Mouse (Mus musculus): ENCODE results near the gene Lenep. TPM values are rescaled to one million over a fixed set of nuclear protein-coding genes. Genes with fewer than 3 reads are reported as not detected.

Gene Lenep
- polyA plus RNA-seq, 2 experiments, result 2.4 TPM; not detected in 1

DNA sequence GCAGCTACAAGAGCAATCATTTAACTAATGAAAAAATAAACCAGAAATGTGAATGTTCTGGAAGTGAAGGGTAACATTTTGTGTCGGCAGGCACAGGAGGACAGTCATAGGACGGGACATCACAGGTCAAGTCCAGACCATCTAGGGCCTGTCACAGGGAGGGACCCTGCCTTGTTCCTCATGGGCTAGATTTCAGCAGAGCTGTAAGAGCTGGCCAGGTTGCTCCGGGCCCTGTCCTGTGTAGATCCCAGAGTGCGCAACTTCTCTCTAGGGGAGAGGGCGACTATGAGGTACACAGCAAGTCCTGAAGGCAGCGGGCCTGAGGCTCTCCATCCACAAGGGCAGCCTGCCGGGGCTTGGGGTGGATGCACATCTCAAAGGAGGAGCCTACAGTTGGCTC is 40.9 kb downstream of the Lenep start, which contains the start of gene Dcst2:
Gene Dcst2 (plus strand): TSS at position 301 of the 400 bp plus-strand sequence.
- H3K36me3 ChIP-seq (ENCODE audit: control insufficient read depth, insufficient read depth, low read length), result no peaks in the 10 kb centered on the region
- no peak for DNase-seq (ENCODE audit: low spot score)
- H3K4me1 ChIP-seq (ENCODE audit: control insufficient read depth, insufficient read depth, low read length), result no peaks in the 10 kb centered on the region
- no peak within 1 kb of the TSS for H3K4me2 ChIP-seq (replicated peaks; ENCODE audit: low read depth, low read length, severe bottlenecking)
- no peak for ATAC-seq (ENCODE audit: low FRiP score, low read depth)
- no peaks in the 10 kb centered on the region for H3K9me3 ChIP-seq (ENCODE audit: control insufficient read depth, low read length)
- 83% methylated on average over 7 of the region's 7 CpGs for WGBS
- no peak within 1 kb of the TSS for H3K27ac ChIP-seq (replicated peaks; ENCODE audit: low read depth, low read length)
- TF ChIP-seq POLR2A (IDR thresholded peaks at IDR 0.05; ENCODE audit: borderline replicate concordance, extremely low read depth, insufficient read depth, insufficient read length), result no peak
- no peaks in the 10 kb centered on the region for H3K27me3 ChIP-seq (ENCODE audit: control insufficient read depth, insufficient read depth, low read length)
- H3K9ac ChIP-seq (ENCODE audit: low read depth, low read length, severe bottlenecking), result no peak within 1 kb of the TSS
- H3K4me3 ChIP-seq (replicated peaks; ENCODE audit: low read length), result no peak within 1 kb of the TSS

DNA sequence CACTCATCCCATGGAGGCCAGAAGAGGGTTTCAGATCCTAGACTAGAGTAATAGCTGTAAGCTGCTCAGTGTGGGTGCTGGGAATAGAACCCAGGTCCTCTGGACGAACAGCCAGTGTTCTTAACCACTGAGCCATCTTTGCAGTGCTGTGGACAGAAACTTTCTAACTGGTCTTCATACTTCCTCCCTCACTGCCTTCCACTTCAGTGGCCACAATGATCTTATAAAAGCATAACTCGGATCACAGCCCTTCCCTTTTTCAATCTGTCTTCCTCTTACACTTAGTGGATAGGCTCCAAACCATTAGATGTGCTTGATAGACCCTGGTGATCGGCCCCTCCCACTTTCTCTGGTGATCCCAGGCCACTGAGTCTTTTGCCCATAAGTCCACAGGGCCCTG is 42.4 kb downstream of the Lenep start:
- H3K4me1 ChIP-seq (ENCODE audit: control insufficient read depth, insufficient read depth, low read length), result no peaks in the 10 kb centered on the region
- no peak overlapping the region for H3K27ac ChIP-seq (replicated peaks; ENCODE audit: low read depth, low read length)
- no peaks in the 10 kb centered on the region for H3K36me3 ChIP-seq (ENCODE audit: control insufficient read depth, insufficient read depth, low read length)
- H3K4me3 ChIP-seq (replicated peaks; ENCODE audit: low read length), result no peak overlapping the region
- H3K27me3 ChIP-seq (ENCODE audit: control insufficient read depth, insufficient read depth, low read length), result no peaks in the 10 kb centered on the region
- no peak for TF ChIP-seq POLR2A (IDR thresholded peaks at IDR 0.05; ENCODE audit: borderline replicate concordance, extremely low read depth, insufficient read depth, insufficient read length)
- H3K9ac ChIP-seq (ENCODE audit: low read depth, low read length, severe bottlenecking), result no peak overlapping the region
- no peak for DNase-seq (ENCODE audit: low spot score)
- ATAC-seq (ENCODE audit: low FRiP score, low read depth), result no peak
- H3K4me2 ChIP-seq (replicated peaks; ENCODE audit: low read depth, low read length, severe bottlenecking), result no peak overlapping the region
- 66% methylated on average over 3 of the region's 3 CpGs for WGBS
- no peaks in the 10 kb centered on the region for H3K9me3 ChIP-seq (ENCODE audit: control insufficient read depth, low read length)

DNA sequence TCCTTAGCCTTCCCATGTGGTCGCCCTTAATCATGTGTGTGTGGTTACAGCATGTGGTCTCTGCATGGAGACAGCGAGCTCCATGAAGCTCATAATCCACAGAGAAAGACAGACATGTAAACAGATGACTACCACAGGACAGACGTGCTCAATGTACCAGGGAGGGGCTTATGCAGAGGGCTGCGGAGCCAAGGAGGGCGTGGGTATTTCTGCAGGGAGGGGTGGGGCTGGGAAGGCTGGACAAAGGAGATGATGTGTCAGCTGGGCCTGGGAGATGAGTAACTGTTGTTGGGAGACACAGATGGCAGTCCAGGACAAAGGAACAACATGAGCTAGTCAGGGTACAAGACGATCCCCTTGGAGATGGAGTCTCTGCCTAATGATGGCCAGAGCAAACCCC is 43.0 kb downstream of the Lenep start:
- H3K36me3 ChIP-seq (ENCODE audit: control insufficient read depth, insufficient read depth, low read length), result no peaks in the 10 kb centered on the region
- H3K4me3 ChIP-seq (replicated peaks; ENCODE audit: low read length), result no peak overlapping the region
- H3K4me1 ChIP-seq (ENCODE audit: control insufficient read depth, insufficient read depth, low read length), result no peaks in the 10 kb centered on the region
- no peaks in the 10 kb centered on the region for H3K9me3 ChIP-seq (ENCODE audit: control insufficient read depth, low read length)
- ATAC-seq (ENCODE audit: low FRiP score, low read depth), result no peak
- no peak overlapping the region for H3K4me2 ChIP-seq (replicated peaks; ENCODE audit: low read depth, low read length, severe bottlenecking)
- TF ChIP-seq POLR2A (IDR thresholded peaks at IDR 0.05; ENCODE audit: borderline replicate concordance, extremely low read depth, insufficient read depth, insufficient read length), result no peak
- no peak for DNase-seq (ENCODE audit: low spot score)
- no peaks in the 10 kb centered on the region for H3K27me3 ChIP-seq (ENCODE audit: control insufficient read depth, insufficient read depth, low read length)
- H3K9ac ChIP-seq (ENCODE audit: low read depth, low read length, severe bottlenecking), result no peak overlapping the region
- WGBS, result 77% methylated on average over 6 of the region's 6 CpGs
- H3K27ac ChIP-seq (replicated peaks; ENCODE audit: low read depth, low read length), result no peak overlapping the region

DNA sequence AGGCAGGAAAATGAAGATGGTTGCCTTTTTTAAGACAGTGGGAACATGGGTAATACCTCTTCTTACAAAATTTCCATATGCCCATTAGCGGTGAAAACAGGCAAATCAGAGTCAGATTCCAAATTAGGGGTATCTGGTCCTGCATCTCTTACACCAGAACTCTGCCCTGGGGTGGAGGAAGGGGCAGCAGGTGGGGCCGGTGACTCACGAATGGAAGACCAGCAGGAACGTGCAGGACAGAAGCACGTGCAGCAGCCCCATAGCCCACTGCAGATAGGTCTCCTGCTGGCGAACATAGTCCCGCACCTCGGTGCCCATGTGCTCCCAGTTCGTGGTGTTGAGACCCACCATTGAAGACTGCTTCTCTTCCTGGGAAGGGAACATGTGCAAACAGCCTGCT is 46.6 kb downstream of the Lenep start:
- Histone ChIP-seq H3K36me3 (ENCODE audit: control insufficient read depth, insufficient read depth, low read length) (no peaks in the 10 kb centered on the region), H3K9me3 (ENCODE audit: control insufficient read depth, low read length) (no peaks in the 10 kb centered on the region), H3K4me1 (ENCODE audit: control insufficient read depth, insufficient read depth, low read length) (no peaks in the 10 kb centered on the region), H3K27me3 (ENCODE audit: control insufficient read depth, insufficient read depth, low read length) (no peaks in the 10 kb centered on the region), H3K4me3 (replicated peaks; ENCODE audit: low read length) (no peak overlapping the region), H3K4me2 (replicated peaks; ENCODE audit: low read depth, low read length, severe bottlenecking) (no peak overlapping the region), H3K9ac (ENCODE audit: low read depth, low read length, severe bottlenecking) (no peak overlapping the region), H3K27ac (replicated peaks; ENCODE audit: low read depth, low read length) (no peak overlapping the region)
- DNase-seq (ENCODE audit: low spot score) (no peak), ATAC-seq (ENCODE audit: low FRiP score, low read depth) (no peak)
- TF ChIP-seq POLR2A (IDR thresholded peaks at IDR 0.05; ENCODE audit: borderline replicate concordance, extremely low read depth, insufficient read depth, insufficient read length), result no peak
- 57% methylated on average over 9 of the region's 9 CpGs for WGBS

DNA sequence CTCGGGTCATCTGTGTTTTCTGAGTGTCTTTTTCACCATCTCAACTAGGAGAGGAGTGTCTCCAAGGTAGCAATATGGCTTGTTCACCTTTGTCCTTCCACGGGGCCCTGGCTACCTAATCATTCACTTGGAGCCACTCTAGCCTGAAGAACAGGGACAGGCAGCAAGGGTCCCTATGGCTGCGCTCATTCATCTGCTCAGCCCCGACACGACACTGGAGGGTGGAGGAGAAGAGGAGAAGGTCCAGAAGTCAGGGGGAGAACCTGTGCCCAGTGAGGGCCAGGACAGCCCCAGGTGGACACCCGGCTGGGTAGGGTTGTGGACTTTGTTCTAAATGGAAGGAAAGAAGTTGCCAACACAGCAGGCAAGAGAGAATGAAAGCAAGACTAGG is 47.1 kb downstream of the Lenep start:
- WGBS, result 75% methylated on average over 6 of the region's 6 CpGs

More for the DNA sequence above, 47.1 kb downstream of the Lenep start:
- Histone ChIP-seq H3K4me2 (replicated peaks; ENCODE audit: low read depth, low read length, severe bottlenecking) (no peak overlapping the region), H3K4me1 (ENCODE audit: control insufficient read depth, insufficient read depth, low read length) (peaks cover 3% of the 10 kb centered on the region), H3K4me3 (replicated peaks; ENCODE audit: low read length) (no peak overlapping the region), H3K27me3 (ENCODE audit: control insufficient read depth, insufficient read depth, low read length) (no peaks in the 10 kb centered on the region), H3K9ac (ENCODE audit: low read depth, low read length, severe bottlenecking) (no peak overlapping the region), H3K27ac (replicated peaks; ENCODE audit: low read depth, low read length) (no peak overlapping the region), H3K9me3 (ENCODE audit: control insufficient read depth, low read length) (no peaks in the 10 kb centered on the region), H3K36me3 (ENCODE audit: control insufficient read depth, insufficient read depth, low read length) (no peaks in the 10 kb centered on the region)
- no peak for DNase-seq (ENCODE audit: low spot score)
- ATAC-seq (ENCODE audit: low FRiP score, low read depth), result no peak
- TF ChIP-seq POLR2A (IDR thresholded peaks at IDR 0.05; ENCODE audit: borderline replicate concordance, extremely low read depth, insufficient read depth, insufficient read length), result no peak

Measured in limb, embryonic 14.5 days (tissue).